Mouse (Mus musculus) hindbrain, embryonic 14.5 days (tissue): ENCODE measurements around the gene Ctu2. TPM values are rescaled to one million over a fixed set of nuclear protein-coding genes. Genes with fewer than 3 reads are reported as not detected.
A peak's percentile ranks its signal among the peaks of the same experiment; 100 is the strongest.

Experiments
- ATAC-seq: fragments of 200-750 bp; cut with Nextera tagmentation; 2 replicates; pipeline ENCODE4 v1.8.0; 2017; ENCODE audit warnings: moderate number of reproducible peaks, mild to moderate bottlenecking, moderate TSS enrichment, moderate library complexity; ENCODE audit not compliant: low FRiP score
- DNase-seq: peaks from one replicate; pipeline ENCODE4 v3.0.0-alpha.2; 2015; ENCODE audit warnings: low spot score
- H3K27ac ChIP-seq: fragments of 300-500 bp; sonication (generic); 2 replicates; pipeline ENCODE4 v1.5.1; 2014; ENCODE audit warnings: mild to moderate bottlenecking, moderate library complexity
- H3K27me3 ChIP-seq: fragments of 300-500 bp; sonication (generic); 2 replicates; pipeline ENCODE4 v1.6.1; 2014; ENCODE audit warnings: mild to moderate bottlenecking, low read length, mixed read lengths; ENCODE audit not compliant: control insufficient read depth, insufficient read depth
- H3K36me3 ChIP-seq: fragments of 300-500 bp; sonication (generic); replicated peaks from 2 replicates; pipeline ENCODE4 v1.6.1; 2014; ENCODE audit not compliant: control insufficient read depth, insufficient read depth
- H3K4me1 ChIP-seq: fragments of 300-500 bp; sonication (generic); replicated peaks from 2 replicates; pipeline ENCODE4 v1.6.1; 2014; ENCODE audit warnings: antibody characterized with exemption, low read length, mixed read lengths; ENCODE audit not compliant: control insufficient read depth, insufficient read depth
- H3K4me2 ChIP-seq: fragments of 300-500 bp; sonication (generic); replicated peaks from 2 replicates; pipeline ENCODE4 v1.6.1; 2014; ENCODE audit warnings: mild to moderate bottlenecking, moderate library complexity
- H3K4me3 ChIP-seq: fragments of 300-500 bp; sonication (generic); replicated peaks from 2 replicates; pipeline ENCODE4 v1.5.1; 2014; ENCODE audit warnings: mild to moderate bottlenecking, low read length
- H3K9ac ChIP-seq: fragments of 300-500 bp; sonication (generic); 2 replicates; pipeline ENCODE4 v1.6.1; 2014
- H3K9me3 ChIP-seq: fragments of 300-500 bp; sonication (generic); 2 replicates; pipeline ENCODE4 v1.6.1; 2016; ENCODE audit warnings: low read length; ENCODE audit not compliant: control insufficient read depth
- WGBS: fragments of 180-500 bp; shearing (Covaris S2); extraction: QIAGEN DNeasy Blood & Tissue Kit; methylation state at CpG from one replicate; pipeline ENCODE4 v1.1.7; 2014; 5-methylcytosine and 5-hydroxymethylcytosine counted together
- microRNA-seq: library from miRNA; unstranded; fragments of <30 nt; microRNA quantifications from one replicate; pipeline ENCODE4, GENCODE M21; 2016
- polyA plus RNA-seq: library from polyadenylated mRNA; unstranded; fragments of >200 nt; fragmentation: Nextera tagmentation; extraction: Ambion mirVana; gene quantifications from 2 replicates; pipeline ENCODE4 v1.2.1, GENCODE M21; 2014

Ctu2 gene
- polyA plus RNA-seq, 1 experiment from 2014 or later: 77.8 TPM

DNA sequence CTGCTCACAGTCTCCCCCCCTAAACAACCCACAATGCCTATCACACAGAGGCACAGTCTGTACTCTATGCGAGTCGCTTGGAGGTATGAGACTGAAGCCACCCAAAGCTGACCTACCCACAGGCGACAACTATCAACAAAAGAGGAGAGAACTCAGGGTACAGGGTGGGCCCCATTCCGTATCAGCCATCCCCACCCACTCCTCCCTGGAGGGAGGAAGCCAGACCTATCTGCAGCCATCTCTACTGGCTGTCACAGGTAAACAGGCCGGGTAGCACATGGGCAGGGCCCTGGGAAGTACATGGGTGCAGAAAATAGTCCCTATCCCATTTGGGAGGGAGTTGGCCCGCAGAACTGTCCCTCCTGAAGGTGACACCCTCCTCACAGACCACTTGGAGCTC is 49.1 kb downstream of the Ctu2 start:
- WGBS: 78% methylated on average over 6 of the region's 6 CpGs
- H3K27me3 ChIP-seq: no peaks in the 10 kb centered on the region
- H3K4me3 ChIP-seq: no peak overlapping the region
- H3K36me3 ChIP-seq: no peaks in the 10 kb centered on the region
- ATAC-seq (0 out of 2 replicates have a peak, but pooled peaks have one; percentile 3), DNase-seq (no peak)
- no peak overlapping the region for H3K9ac ChIP-seq
- H3K27ac ChIP-seq: no peak overlapping the region
- no peak overlapping the region for H3K4me2 ChIP-seq
- peaks cover 28% of the 10 kb centered on the region for H3K4me1 ChIP-seq
- no peaks in the 10 kb centered on the region for H3K9me3 ChIP-seq

DNA sequence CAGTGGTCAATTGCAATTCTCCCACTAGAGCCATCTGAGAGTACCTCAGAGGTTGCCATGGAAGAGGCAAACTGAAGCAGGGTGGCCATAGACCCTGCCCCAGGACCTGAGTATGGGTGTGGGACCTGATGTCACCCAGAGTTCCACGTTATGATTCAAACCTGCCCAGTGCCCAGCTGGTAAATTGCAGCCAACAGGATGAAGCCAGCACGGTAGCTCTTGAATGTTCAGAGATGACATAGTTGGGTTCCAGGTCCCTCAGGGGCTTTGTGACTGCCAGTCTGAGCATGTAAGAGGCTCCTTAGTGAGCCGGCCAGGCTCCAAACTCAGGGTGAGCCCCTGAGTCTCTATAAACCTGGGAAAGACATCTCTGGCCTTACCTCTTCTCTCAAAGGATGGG is 50.1 kb downstream of the Ctu2 start:
- Histone ChIP-seq H3K4me1 (peaks cover 28% of the 10 kb centered on the region), H3K9me3 (no peaks in the 10 kb centered on the region), H3K4me3 (no peak overlapping the region), H3K27me3 (no peaks in the 10 kb centered on the region), H3K4me2 (no peak overlapping the region), H3K9ac (no peak overlapping the region), H3K36me3 (no peaks in the 10 kb centered on the region), H3K27ac (no peak overlapping the region)
- WGBS: 75% methylated on average over 3 of the region's 3 CpGs
- no peak for DNase-seq
- no peak for ATAC-seq

GRCm38 (mm10) chr8:122526526-122527170 is 50.7 kb downstream of the Ctu2 start:
- WGBS: 74% methylated on average over 7 of the region's 7 CpGs
- Histone ChIP-seq H3K27me3 (no peaks in the 10 kb centered on the region), H3K4me1 (peaks cover 28% of the 10 kb centered on the region), H3K4me2 (no peak overlapping the region), H3K36me3 (no peaks in the 10 kb centered on the region), H3K9me3 (no peaks in the 10 kb centered on the region), H3K9ac (no peak overlapping the region), H3K27ac (no peak overlapping the region), H3K4me3 (no peak overlapping the region)
- ATAC-seq: no peak
- no peak for DNase-seq

- Histone ChIP-seq H3K27ac (no peak overlapping the region), H3K27me3 (no peaks in the 10 kb centered on the region), H3K4me1 (peaks cover 24% of the 10 kb centered on the region), H3K4me2 (no peak overlapping the region), H3K36me3 (no peaks in the 10 kb centered on the region), H3K9ac (no peak overlapping the region), H3K4me3 (no peak overlapping the region), H3K9me3 (no peaks in the 10 kb centered on the region)
- ATAC-seq (no peak), DNase-seq (no peak)
- 96% methylated on average over 3 of the region's 3 CpGs for WGBS
Observed at GRCm38 (mm10) chr8:122527937-122528336, 52.0 kb downstream of the Ctu2 start.

DNA sequence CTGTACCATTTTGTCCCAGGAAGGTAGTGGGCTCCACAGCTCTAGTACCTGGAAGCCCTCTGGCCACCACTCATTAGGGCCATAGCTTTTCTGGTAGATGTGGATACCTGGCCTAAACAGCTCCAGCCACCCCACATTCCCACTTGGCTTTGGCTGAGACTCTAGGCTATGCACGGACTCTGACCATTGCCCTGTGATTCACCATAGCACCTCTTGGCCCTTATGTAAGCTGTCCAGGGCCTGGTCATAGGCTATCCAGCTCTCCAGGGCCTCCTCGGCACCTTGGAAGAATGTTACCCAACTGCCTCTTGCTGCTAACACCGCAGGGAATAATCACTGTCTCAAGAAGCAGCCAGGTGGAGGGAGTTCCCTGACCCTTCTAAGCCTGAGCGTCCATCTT is 53.2 kb downstream of the Ctu2 start:
- H3K4me1 ChIP-seq: peaks cover 12% of the 10 kb centered on the region
- H3K4me3 ChIP-seq: no peak overlapping the region
- no peak overlapping the region for H3K9ac ChIP-seq
- no peak overlapping the region for H3K27ac ChIP-seq
- H3K36me3 ChIP-seq: no peaks in the 10 kb centered on the region
- ATAC-seq (no peak), DNase-seq (no peak)
- WGBS: 90% methylated on average over 4 of the region's 4 CpGs
- H3K4me2 ChIP-seq: no peak overlapping the region
- no peaks in the 10 kb centered on the region for H3K27me3 ChIP-seq
- H3K9me3 ChIP-seq: no peaks in the 10 kb centered on the region

- H3K27ac ChIP-seq: no peak overlapping the region
- ATAC-seq (no peak), DNase-seq (no peak)
- no peak overlapping the region for H3K4me2 ChIP-seq
- no peaks in the 10 kb centered on the region for H3K4me1 ChIP-seq
- H3K36me3 ChIP-seq: no peaks in the 10 kb centered on the region
- no peaks in the 10 kb centered on the region for H3K9me3 ChIP-seq
- whole genome bisulfite sequencing: 88% methylated on average over 8 of the region's 8 CpGs
- H3K4me3 ChIP-seq: no peak overlapping the region
- no peaks in the 10 kb centered on the region for H3K27me3 ChIP-seq
- H3K9ac ChIP-seq: no peak overlapping the region
Observed at GRCm38 (mm10) chr8:122531312-122531711, 55.4 kb downstream of the Ctu2 start.

Small RNAs within 50 kb of the gene (microRNA-seq; reads per million reads assigned to microRNA genes)
- gene Gm24366: not detected

Other genes with a start within 250 kb of the Ctu2 start
- gene Zfpm1, start 194.0 kb upstream of the Ctu2 start, polyA plus RNA-seq: 1.8 and 2.0 TPM in 2 replicates
- 0.21 TPM in 1 of 2 replicates, not detected in the other for gene Trhr2, start 115.4 kb upstream of the Ctu2 start, polyA plus RNA-seq
- 22.9 and 23.4 TPM in 2 replicates for gene Zc3h18, start 99.5 kb upstream of the Ctu2 start, polyA plus RNA-seq
- gene Il17c, start 54.1 kb upstream of the Ctu2 start, polyA plus RNA-seq: not detected in 2 replicates
- 35.7 and 44.3 TPM in 2 replicates for gene Cyba, start 43.2 kb upstream of the Ctu2 start, polyA plus RNA-seq
- 61.3 and 75.6 TPM in 2 replicates for gene Mvd, start 32.7 kb upstream of the Ctu2 start, polyA plus RNA-seq
- not detected in 2 replicates for gene Snai3, start 15.4 kb upstream of the Ctu2 start, polyA plus RNA-seq
- 31.6 and 32.6 TPM in 2 replicates for gene Rnf166, start 79 bp upstream of the Ctu2 start, polyA plus RNA-seq
- 3.1 and 3.7 TPM in 2 replicates for gene Piezo1, start 75.2 kb downstream of the Ctu2 start, polyA plus RNA-seq
- gene Cdt1, start 91.9 kb downstream of the Ctu2 start, polyA plus RNA-seq: 6.2 and 8.1 TPM in 2 replicates
- 183 and 187 TPM in 2 replicates for gene Aprt, start 100.8 kb downstream of the Ctu2 start, polyA plus RNA-seq
- 5.8 and 6.0 TPM in 2 replicates for gene Galns, start 135.3 kb downstream of the Ctu2 start, polyA plus RNA-seq
- 118 and 130 TPM in 2 replicates for gene Trappc2l, start 135.5 kb downstream of the Ctu2 start, polyA plus RNA-seq
- not detected in 2 replicates for gene Pabpn1l, start 146.6 kb downstream of the Ctu2 start, polyA plus RNA-seq
- 22.4 and 27.7 TPM in 2 replicates for gene Cbfa2t3, start 223.0 kb downstream of the Ctu2 start, polyA plus RNA-seq